9 mouse cellular contexts compared by ENCODE assay signal in genomic region chr1:57269679-57270354, GRCm38 (mm10).
DNase-seq lines count a peak whose midpoint lies in the region; ATAC-seq and TF ChIP-seq lines count a peak whose summit lies in the region.
"Had no signal": no experiment of that assay in that cellular context is flagged by ENCODE, and none has a peak within 500 bp of the region (broad histone marks: within the 10 kb centered on the region; RNA-seq: fewer than 3 reads in every experiment).

No protein-coding gene starts in this region.

- peak; percentile 62 for TF ChIP-seq CTCF in kidney, adult 2 months (conservative IDR thresholded peaks at IDR 0.05; ENCODE audit: insufficient read depth, insufficient read length, low read depth, low read length)

- WGBS in heart, embryonic 16.5 days, result 43% methylated on average over 13 of the region's 13 CpGs
- WGBS in kidney, adult 2 months, result 45% methylated on average over 13 of the region's 13 CpGs
- WGBS in midbrain, embryonic 15.5 days, result 52% methylated on average over 13 of the region's 13 CpGs

- no peak overlapping the region for H3K9ac ChIP-seq in heart, embryonic 16.5 days (ENCODE audit: low read length)
- H3K9ac ChIP-seq in midbrain, embryonic 15.5 days, result no peak overlapping the region

- no peak overlapping the region for H3K4me3 ChIP-seq in heart, embryonic 16.5 days (ENCODE audit: low read length)
- H3K4me3 ChIP-seq in kidney, adult 2 months (ENCODE audit: insufficient read depth, low read depth, low read length), result no peak overlapping the region
- H3K4me3 ChIP-seq in midbrain, embryonic 15.5 days, result no peak overlapping the region

- H3K27ac ChIP-seq in heart, embryonic 16.5 days (ENCODE audit: low read length), result no peak overlapping the region
- H3K27ac ChIP-seq in kidney, adult 2 months (ENCODE audit: insufficient read depth, low read depth, low read length), result no peak overlapping the region
- H3K27ac ChIP-seq in midbrain, embryonic 15.5 days, result no peak overlapping the region
- H3K27ac ChIP-seq: macrophage had no signal

- DNase-seq in heart, postnatal 25 days (ENCODE audit: low spot score), result no peak
- DNase-seq in cerebellum, adult 9-11 months, result peak; percentile 6
- DNase-seq in kidney, adult 2 months, result peak; percentile 61
- DNase-seq in left cerebral cortex, postnatal 25 days (ENCODE audit: low spot score in 2 of 2), result peak; percentile 74 to 88
- DNase-seq in urinary bladder, adult 2 months (ENCODE audit: low spot score), result peak; percentile 31

- H3K27me3 ChIP-seq in heart, embryonic 16.5 days (ENCODE audit: control insufficient read depth, insufficient read depth, low read length), result no peaks in the 10 kb centered on the region
- H3K27me3 ChIP-seq in kidney, adult 2 months (replicated peaks; ENCODE audit: control insufficient read depth, insufficient read depth, low read length), result no peaks in the 10 kb centered on the region
- H3K27me3 ChIP-seq in midbrain, embryonic 15.5 days (replicated peaks), result no peaks in the 10 kb centered on the region; the same call in 1 of the 2 replicates

- H3K36me3 ChIP-seq in heart, embryonic 16.5 days (ENCODE audit: control insufficient read depth, insufficient read depth), result no peaks in the 10 kb centered on the region
- no peaks in the 10 kb centered on the region for H3K36me3 ChIP-seq in kidney, adult 2 months (ENCODE audit: control insufficient read depth, insufficient read depth, low read length)
- no peaks in the 10 kb centered on the region for H3K36me3 ChIP-seq in midbrain, embryonic 15.5 days (replicated peaks)

- intact Hi-C loops in heart, postnatal 25 days (cut with DNase I), result no loop called here
- intact Hi-C loops in left cerebral cortex, postnatal 25 days (cut with DNase I), result loop anchor here (2.0 to 5.0 kb wide), 4 partner anchors 63 to 1381 kb away; no protein-coding TSS in a partner anchor

- no peak overlapping the region for H3K4me2 ChIP-seq in heart, embryonic 16.5 days (ENCODE audit: low read depth, low read length)
- no peak overlapping the region for H3K4me2 ChIP-seq in midbrain, embryonic 15.5 days

- ATAC-seq in heart, embryonic 16.5 days (replicated peaks; ENCODE audit: extremely low read depth, insufficient read depth, low FRiP score), result 0 out of 2 replicates have a peak, but pooled peaks have one; percentile 52
- peak; percentile 84 for ATAC-seq in frontal cortex, adult (ENCODE audit: low TSS enrichment)
- peak; percentile 89 for ATAC-seq in midbrain, embryonic 15.5 days (replicated peaks)

- no peak for TF ChIP-seq POLR2A in kidney, adult 2 months (IDR thresholded peaks at IDR 0.05; ENCODE audit: low read depth, low read length)

- no peaks in the 10 kb centered on the region for H3K4me1 ChIP-seq in heart, embryonic 16.5 days (ENCODE audit: control insufficient read depth, insufficient read depth, low read length)
- H3K4me1 ChIP-seq in kidney, adult 2 months (ENCODE audit: control insufficient read depth, insufficient read depth, low read length), result no peaks in the 10 kb centered on the region
- no peaks in the 10 kb centered on the region for H3K4me1 ChIP-seq in midbrain, embryonic 15.5 days

- no peaks in the 10 kb centered on the region for H3K9me3 ChIP-seq in heart, embryonic 16.5 days (replicated peaks; ENCODE audit: control insufficient read depth, low read length)
- no peaks in the 10 kb centered on the region for H3K9me3 ChIP-seq in midbrain, embryonic 15.5 days
